Mouse (Mus musculus): Measurements from ENCODE around the gene Pik3ip1. TPM values are rescaled to one million over a fixed set of nuclear protein-coding genes. Genes with fewer than 3 reads are reported as not detected.

Gene Pik3ip1
- polyA plus RNA-seq, 1 experiment = 41.3 TPM

DNA sequence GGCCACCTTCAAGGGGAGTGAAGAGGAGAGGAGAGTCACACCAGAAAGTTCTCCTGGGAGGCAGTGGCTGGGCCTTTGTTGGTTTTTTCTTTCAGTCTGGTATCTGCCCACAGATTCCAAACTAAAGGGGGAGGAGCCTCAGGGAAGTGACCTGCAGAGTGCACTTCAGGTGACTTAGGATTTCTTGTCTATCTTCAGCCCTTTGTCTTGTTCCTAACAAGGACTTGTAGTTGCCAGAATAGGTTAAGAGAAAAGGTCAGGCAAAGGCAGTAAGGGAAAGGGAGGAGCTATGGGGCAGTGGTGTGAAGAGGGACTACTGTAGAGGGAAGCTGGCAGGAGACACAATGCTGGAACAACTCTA lies 17.6 kb downstream of the Pik3ip1 start:
- H3K4me3 ChIP-seq (ENCODE audit: insufficient read depth, low read length) = no peak overlapping the region
- TF ChIP-seq CTCF (IDR thresholded peaks at IDR 0.05; ENCODE audit: extremely low read depth, insufficient read depth, low read length) (no peak), POLR2A (IDR thresholded peaks at IDR 0.05; ENCODE audit: extremely low read depth, insufficient read depth, low read length) (no peak)
- no peak overlapping the region for H3K27ac ChIP-seq (ENCODE audit: insufficient read depth, low read length)
- no peaks in the 10 kb centered on the region for H3K4me1 ChIP-seq (ENCODE audit: control insufficient read depth, insufficient read depth, low read length)

DNA sequence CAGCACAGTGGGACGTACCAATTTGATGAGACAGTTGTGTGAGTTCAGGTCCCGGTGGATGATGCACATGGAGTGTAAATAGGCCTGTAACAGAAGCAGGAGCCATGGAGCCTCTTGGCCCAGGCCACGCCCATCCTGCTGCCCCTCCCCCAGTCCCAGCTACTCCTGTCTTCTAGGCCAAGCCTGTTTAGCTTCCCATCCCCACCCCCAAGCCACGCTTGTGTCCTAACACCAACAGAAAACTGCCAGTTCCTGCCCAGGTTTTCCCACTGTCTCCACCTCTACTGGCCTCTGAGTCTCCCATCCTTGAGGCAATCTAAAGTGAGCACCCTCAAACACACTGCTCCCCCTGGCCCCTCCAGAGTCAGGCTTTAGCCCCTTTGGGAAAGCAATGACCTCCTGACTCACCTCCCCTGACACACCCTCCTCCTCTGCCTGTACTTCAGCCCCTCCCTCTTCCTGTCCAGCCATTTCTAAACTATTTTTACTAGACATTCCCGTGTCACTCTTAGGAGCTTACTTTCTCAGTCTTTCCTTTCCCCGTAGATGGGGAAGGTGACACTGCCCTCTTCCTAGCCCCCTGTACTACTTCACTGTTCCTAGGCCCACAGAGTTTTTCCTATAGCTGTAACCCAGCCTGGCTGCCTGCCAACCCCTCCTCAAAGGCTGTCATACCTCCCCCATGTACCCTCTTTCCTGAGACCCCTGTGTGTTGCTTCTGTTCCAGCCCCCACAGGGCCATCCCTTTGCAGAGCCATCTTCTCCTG lies 18.6 kb downstream of the Pik3ip1 start:
- no peak overlapping the region for H3K27ac ChIP-seq (ENCODE audit: insufficient read depth, low read length)
- TF ChIP-seq POLR2A (IDR thresholded peaks at IDR 0.05; ENCODE audit: extremely low read depth, insufficient read depth, low read length) (no peak), CTCF (IDR thresholded peaks at IDR 0.05; ENCODE audit: extremely low read depth, insufficient read depth, low read length) (no peak)
- H3K4me3 ChIP-seq (ENCODE audit: insufficient read depth, low read length) = no peak overlapping the region
- H3K4me1 ChIP-seq (ENCODE audit: control insufficient read depth, insufficient read depth, low read length) = no peaks in the 10 kb centered on the region

- H3K4me1 ChIP-seq (ENCODE audit: control insufficient read depth, insufficient read depth, low read length) = no peaks in the 10 kb centered on the region
- H3K27ac ChIP-seq (ENCODE audit: insufficient read depth, low read length) = no peak overlapping the region
- H3K4me3 ChIP-seq (ENCODE audit: insufficient read depth, low read length) = no peak overlapping the region
- no peak for TF ChIP-seq POLR2A (IDR thresholded peaks at IDR 0.05; ENCODE audit: extremely low read depth, insufficient read depth, low read length)
Measured at GRCm38 (mm10) chr11:3349343-3349695, 19.1 kb downstream of the Pik3ip1 start.

DNA sequence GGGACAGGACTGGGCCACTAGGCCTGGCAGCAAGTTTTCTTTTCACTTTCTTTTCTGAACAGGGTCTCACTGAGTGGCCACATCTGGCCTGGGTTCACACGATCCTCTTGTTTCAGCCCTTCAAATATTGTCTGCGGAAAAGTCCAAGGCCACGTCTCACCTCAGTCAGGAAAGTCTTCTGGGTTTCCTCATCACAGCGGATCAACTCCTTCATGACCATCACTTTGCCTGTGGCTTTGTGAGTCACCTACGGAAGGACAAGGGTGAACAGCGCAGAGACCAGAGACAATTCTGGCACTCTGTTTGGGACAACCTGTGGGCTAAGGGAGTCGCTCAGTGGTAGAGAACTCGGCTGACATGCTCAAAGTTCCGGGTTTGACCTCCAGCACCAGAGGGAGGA lies 21.9 kb downstream of the Pik3ip1 start:
- H3K4me1 ChIP-seq (ENCODE audit: control insufficient read depth, insufficient read depth, low read length) = no peaks in the 10 kb centered on the region
- H3K4me3 ChIP-seq (ENCODE audit: insufficient read depth, low read length) = no peak overlapping the region
- TF ChIP-seq CTCF (IDR thresholded peaks at IDR 0.05; ENCODE audit: extremely low read depth, insufficient read depth, low read length) (no peak), POLR2A (IDR thresholded peaks at IDR 0.05; ENCODE audit: extremely low read depth, insufficient read depth, low read length) (no peak)
- no peak overlapping the region for H3K27ac ChIP-seq (ENCODE audit: insufficient read depth, low read length)

DNA sequence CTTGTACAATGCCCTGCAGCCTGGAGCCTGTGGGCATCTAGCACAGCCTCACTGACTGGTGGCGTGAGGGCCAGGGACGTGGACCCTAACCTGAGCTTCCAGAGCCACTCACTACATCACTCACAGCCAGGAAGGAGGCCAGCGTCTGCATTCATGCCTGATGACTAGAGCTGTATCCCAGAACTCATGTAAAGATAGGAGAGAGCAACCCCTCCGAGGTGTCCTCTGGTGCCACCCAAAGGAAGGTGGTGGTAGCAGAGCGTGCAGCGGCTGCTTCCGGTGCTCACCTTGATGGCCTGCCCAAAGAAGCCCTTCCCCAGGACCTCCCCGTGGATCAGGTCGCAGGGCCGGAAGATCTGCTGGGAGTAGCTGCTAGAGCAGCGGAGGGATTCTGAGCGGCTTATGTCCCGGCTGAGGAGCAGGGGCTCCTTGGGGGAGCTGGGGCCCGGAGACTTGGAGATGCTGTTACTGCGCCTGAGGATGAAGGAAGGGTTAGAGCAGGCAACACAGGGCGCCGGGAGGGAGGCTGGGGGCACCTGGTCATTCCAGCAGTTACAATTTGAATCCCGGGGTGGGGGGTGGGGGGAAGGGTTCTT lies 22.9 kb downstream of the Pik3ip1 start:
- TF ChIP-seq CTCF (IDR thresholded peaks at IDR 0.05; ENCODE audit: extremely low read depth, insufficient read depth, low read length) (0 out of 2 replicates have a peak, but pooled peaks have one; percentile 25), POLR2A (IDR thresholded peaks at IDR 0.05; ENCODE audit: extremely low read depth, insufficient read depth, low read length) (no peak)

GRCm38 (mm10) chr11:3362854-3363253 lies 32.7 kb downstream of the Pik3ip1 start:
- TF ChIP-seq POLR2A (IDR thresholded peaks at IDR 0.05; ENCODE audit: extremely low read depth, insufficient read depth, low read length) = no peak
- TF ChIP-seq CTCF (IDR thresholded peaks at IDR 0.05; ENCODE audit: extremely low read depth, insufficient read depth, low read length) = no peak
- peaks cover 3% of the 10 kb centered on the region for H3K4me1 ChIP-seq (ENCODE audit: control insufficient read depth, insufficient read depth, low read length)
- no peak overlapping the region for H3K4me3 ChIP-seq (ENCODE audit: insufficient read depth, low read length)
- H3K27ac ChIP-seq (ENCODE audit: insufficient read depth, low read length) = no peak overlapping the region

More for the DNA sequence above, 22.9 kb downstream of the Pik3ip1 start:
- H3K4me1 ChIP-seq (ENCODE audit: control insufficient read depth, insufficient read depth, low read length) = no peaks in the 10 kb centered on the region
- no peak overlapping the region for H3K27ac ChIP-seq (ENCODE audit: insufficient read depth, low read length)
- no peak overlapping the region for H3K4me3 ChIP-seq (ENCODE audit: insufficient read depth, low read length)

GRCm38 (mm10) chr11:3366411-3366810 lies 36.2 kb downstream of the Pik3ip1 start:
- Histone ChIP-seq H3K27ac (ENCODE audit: insufficient read depth, low read length) (no peak overlapping the region), H3K4me3 (ENCODE audit: insufficient read depth, low read length) (no peak overlapping the region), H3K4me1 (ENCODE audit: control insufficient read depth, insufficient read depth, low read length) (peaks cover 4% of the 10 kb centered on the region)
- TF ChIP-seq POLR2A (IDR thresholded peaks at IDR 0.05; ENCODE audit: extremely low read depth, insufficient read depth, low read length) = no peak
- no peak for TF ChIP-seq CTCF (IDR thresholded peaks at IDR 0.05; ENCODE audit: extremely low read depth, insufficient read depth, low read length)

DNA sequence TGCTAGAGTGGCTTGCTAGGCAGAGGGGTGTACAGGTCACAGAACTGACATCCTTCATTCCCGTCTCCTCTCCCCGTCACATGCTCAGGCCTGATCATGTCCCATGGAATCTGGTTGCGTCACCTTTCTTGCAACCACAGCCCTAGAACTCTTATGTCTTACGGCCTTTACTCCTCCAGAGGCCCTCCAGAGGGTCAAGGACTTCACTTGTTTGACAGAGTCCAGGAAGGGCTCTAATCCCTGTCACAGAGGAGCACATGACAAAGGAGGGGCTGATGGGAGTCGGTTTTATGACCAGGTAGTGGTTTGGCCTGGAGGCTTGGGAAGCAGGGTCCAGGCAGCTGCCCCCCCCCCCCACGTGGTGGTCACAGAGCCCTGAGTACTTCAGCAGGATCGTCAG lies 38.8 kb downstream of the Pik3ip1 start:
- Histone ChIP-seq H3K4me3 (ENCODE audit: insufficient read depth, low read length) (no peak overlapping the region; the same call in 1 of the 2 replicates), H3K27ac (ENCODE audit: insufficient read depth, low read length) (no peak overlapping the region), H3K4me1 (ENCODE audit: control insufficient read depth, insufficient read depth, low read length) (peaks cover 4% of the 10 kb centered on the region)
- TF ChIP-seq POLR2A (IDR thresholded peaks at IDR 0.05; ENCODE audit: extremely low read depth, insufficient read depth, low read length) = no peak
- TF ChIP-seq CTCF (IDR thresholded peaks at IDR 0.05; ENCODE audit: extremely low read depth, insufficient read depth, low read length) = no peak

DNA sequence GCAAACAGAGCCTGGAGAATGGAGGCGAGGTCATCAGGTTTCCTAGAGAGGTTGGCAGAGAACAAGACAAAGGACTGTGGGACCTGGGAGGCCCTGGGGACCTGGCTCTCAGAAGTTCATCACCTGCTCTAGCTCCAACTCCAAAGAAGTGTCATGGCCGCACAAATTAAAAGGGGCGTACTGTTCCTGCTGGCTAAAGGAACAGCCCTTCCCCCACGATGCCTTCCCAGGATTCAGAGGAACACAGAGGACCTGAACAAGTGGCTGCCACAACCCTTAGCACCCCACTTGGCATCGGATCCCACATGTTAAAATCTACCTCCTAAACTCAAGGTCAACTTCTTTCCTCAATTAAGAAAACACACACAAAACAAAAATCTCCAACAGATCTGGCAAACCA lies 39.2 kb downstream of the Pik3ip1 start:
- Histone ChIP-seq H3K4me1 (ENCODE audit: control insufficient read depth, insufficient read depth, low read length) (peaks cover 4% of the 10 kb centered on the region), H3K4me3 (ENCODE audit: insufficient read depth, low read length) (peak overlapping the region; percentile 63), H3K27ac (ENCODE audit: insufficient read depth, low read length) (no peak overlapping the region)
- TF ChIP-seq POLR2A (IDR thresholded peaks at IDR 0.05; ENCODE audit: extremely low read depth, insufficient read depth, low read length) = no peak
- no peak for TF ChIP-seq CTCF (IDR thresholded peaks at IDR 0.05; ENCODE audit: extremely low read depth, insufficient read depth, low read length)

DNA sequence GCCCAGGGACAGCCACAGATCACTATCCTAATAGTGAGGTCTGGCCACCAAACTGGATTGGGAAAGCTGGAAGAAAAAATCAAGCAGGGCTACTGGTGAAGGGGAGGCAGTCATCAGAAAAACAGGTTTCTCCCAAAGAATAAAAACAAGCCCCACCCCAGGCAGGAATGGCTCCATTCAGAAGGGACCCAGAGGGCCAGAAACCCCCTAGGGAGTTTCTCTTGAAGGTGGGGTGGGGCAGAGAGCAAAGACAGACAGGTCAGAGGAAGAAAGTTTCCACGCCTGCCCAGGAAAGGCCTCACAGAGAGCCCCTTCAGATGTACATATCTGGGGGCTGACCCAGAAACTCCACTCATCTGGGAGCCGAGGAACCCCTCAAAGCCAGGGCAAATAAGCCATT lies 40.0 kb downstream of the Pik3ip1 start:
- Histone ChIP-seq H3K4me1 (ENCODE audit: control insufficient read depth, insufficient read depth, low read length) (peaks cover 4% of the 10 kb centered on the region), H3K4me3 (ENCODE audit: insufficient read depth, low read length) (peak overlapping the region; percentile 63), H3K27ac (ENCODE audit: insufficient read depth, low read length) (no peak overlapping the region)
- TF ChIP-seq CTCF (IDR thresholded peaks at IDR 0.05; ENCODE audit: extremely low read depth, insufficient read depth, low read length) = no peak

Data from cortical plate, adult 2 months (tissue).